Mouse (Mus musculus) liver, embryonic 14.5 days (tissue): Measurements from ENCODE around the gene Tnnc2.

Source experiments
- CTCF ChIP-seq: IDR thresholded peaks from 2 replicates; pipeline ENCODE4 v1.5.1; 2016; ENCODE audit warnings: antibody characterized with exemption, low read depth, control low read depth
- EP300 ChIP-seq: IDR thresholded peaks from 2 replicates; pipeline ENCODE4 v1.6.1; 2016; ENCODE audit warnings: antibody characterized with exemption, low read depth

- TF ChIP-seq CTCF: no peak
- no peak for TF ChIP-seq EP300
Measured at GRCm38 (mm10) chr2:164744987-164745386, 34.8 kb downstream of the Tnnc2 start.
